Mouse (Mus musculus) heart, embryonic 13.5 days (tissue): ENCODE data around the gene Spata31d1d. TPM values are rescaled to one million over a fixed set of nuclear protein-coding genes. Genes with fewer than 3 reads are reported as not detected.

Source experiments
- ATAC-seq: fragments of 200-750 bp; cut with Nextera tagmentation; 2 replicates; pipeline ENCODE4 v1.8.0; 2017; ENCODE audit warnings: moderate TSS enrichment; ENCODE audit not compliant: insufficient number of reproducible peaks, low FRiP score, low TSS enrichment; ENCODE audit errors: extremely low read depth
- H3K27ac ChIP-seq: fragments of 300-500 bp; sonication (generic); replicated peaks from 2 replicates; pipeline ENCODE4 v1.5.1; 2015; ENCODE audit warnings: moderate library complexity, mild to moderate bottlenecking, inconsistent platforms
- H3K27me3 ChIP-seq: fragments of 300-500 bp; sonication (generic); replicated peaks from 2 replicates; pipeline ENCODE4 v1.6.1; 2015; ENCODE audit warnings: mild to moderate bottlenecking, inconsistent platforms
- H3K36me3 ChIP-seq: fragments of 300-500 bp; sonication (generic); 2 replicates; pipeline ENCODE4 v1.6.1; 2015; ENCODE audit warnings: mild to moderate bottlenecking, inconsistent platforms
- H3K4me1 ChIP-seq: fragments of 300-500 bp; sonication (generic); 2 replicates; pipeline ENCODE4 v1.6.1; 2015; ENCODE audit warnings: inconsistent platforms
- H3K4me2 ChIP-seq: fragments of 300-500 bp; sonication (generic); 2 replicates; pipeline ENCODE4 v1.6.1; 2015; ENCODE audit warnings: inconsistent platforms, mild to moderate bottlenecking, moderate library complexity
- H3K4me3 ChIP-seq: fragments of 300-500 bp; sonication (generic); 2 replicates; pipeline ENCODE4 v1.5.1; 2015; ENCODE audit warnings: moderate library complexity, mild to moderate bottlenecking, inconsistent platforms
- H3K9ac ChIP-seq: fragments of 300-500 bp; sonication (generic); 2 replicates; pipeline ENCODE4 v1.6.1; 2015; ENCODE audit warnings: inconsistent platforms, mild to moderate bottlenecking, moderate library complexity
- H3K9me3 ChIP-seq: fragments of 300-500 bp; sonication (generic); 2 replicates; pipeline ENCODE4 v1.6.1; 2016; ENCODE audit warnings: inconsistent platforms
- WGBS: fragments of 180-500 bp; shearing (Covaris S2); methylation state at CpG from one replicate; pipeline ENCODE4 v1.1.7; 2015; ENCODE audit warnings: mixed read lengths; 5-methylcytosine and 5-hydroxymethylcytosine counted together
- polyA plus RNA-seq: library from polyadenylated mRNA; unstranded; fragments of >200 nt; fragmentation: Nextera tagmentation; extraction: Ambion mirVana; gene quantifications from 2 replicates; pipeline ENCODE4 v1.2.1, GENCODE M21; 2015

Spata31d1d gene
- polyA plus RNA-seq, 1 experiment from 2014 or later = not detected

- 70% methylated on average over 12 of the region's 12 CpGs for WGBS
- ATAC-seq = no peak
- Histone ChIP-seq H3K9ac (no peak overlapping the region), H3K9me3 (no peaks in the 10 kb centered on the region), H3K27ac (no peak overlapping the region), H3K27me3 (peaks cover 3% of the 10 kb centered on the region), H3K36me3 (no peaks in the 10 kb centered on the region), H3K4me1 (peaks cover 18% of the 10 kb centered on the region), H3K4me2 (peak overlapping the region; percentile 85; the same call in 1 of the 2 replicates), H3K4me3 (peak overlapping the region; percentile 84; the same call in 1 of the 2 replicates)
Measured at GRCm38 (mm10) chr13:59676316-59677229, 55.0 kb downstream of the Spata31d1d start.

Other genes starting within 250 kb of the Spata31d1d start
- gene Agtpbp1, start 146.5 kb downstream of the Spata31d1d start, polyA plus RNA-seq = 9.2 and 9.4 TPM in 2 replicates
- gene Naa35, start 146.5 kb downstream of the Spata31d1d start, polyA plus RNA-seq = 68.5 and 74.1 TPM in 2 replicates
- 44.8 and 51.3 TPM in 2 replicates for gene Golm1, start 55.9 kb downstream of the Spata31d1d start, polyA plus RNA-seq
- gene 4921517D22Rik, start 37.6 kb downstream of the Spata31d1d start, polyA plus RNA-seq = not detected in 2 replicates
- not detected in 2 replicates for gene Spata31d1a, start 21.4 kb downstream of the Spata31d1d start, polyA plus RNA-seq
- not detected in 2 replicates for gene Spata31d1b, start 19.5 kb downstream of the Spata31d1d start, polyA plus RNA-seq
- gene 1700014D04Rik, start 15.0 kb upstream of the Spata31d1d start, polyA plus RNA-seq = not detected in 2 replicates
- 169 and 173 TPM in 2 replicates for gene Isca1, start 38.1 kb upstream of the Spata31d1d start, polyA plus RNA-seq
- not detected in 2 replicates for gene Gm49354, start 50.5 kb upstream of the Spata31d1d start, polyA plus RNA-seq
- 30.6 and 32.7 TPM in 2 replicates for gene Tut7, start 91.4 kb upstream of the Spata31d1d start, polyA plus RNA-seq